Mouse (Mus musculus) intestine, embryonic 14.5 days (tissue): ENCODE results near the gene Tuba1b. TPM values are rescaled to one million over a fixed set of nuclear protein-coding genes. Genes with fewer than 3 reads are reported as not detected.
"Not testable (repeated sequence)": the region's sequence is repeated elsewhere in the genome, so short reads cannot be mapped to it uniquely, and the experiment has no call there.

Experiments
- ATAC-seq: fragments of 200-750 bp; cut with Nextera tagmentation; replicated peaks from 2 replicates; pipeline ENCODE4 v1.8.0; 2017; ENCODE audit warnings: low read depth, moderate number of reproducible peaks, moderate TSS enrichment, moderate library complexity; ENCODE audit not compliant: low FRiP score, low TSS enrichment
- DNase-seq: peaks from one replicate; pipeline ENCODE4 v3.0.0-alpha.2; 2018; ENCODE audit warnings: low spot score
- H3K27ac ChIP-seq: fragments of 300-500 bp; sonication (generic); 2 replicates; pipeline ENCODE4 v1.5.1; 2014; ENCODE audit warnings: low read depth, mild to moderate bottlenecking, control low read depth
- H3K27me3 ChIP-seq: fragments of 300-500 bp; sonication (generic); replicated peaks from 2 replicates; pipeline ENCODE4 v1.6.1; 2014; ENCODE audit warnings: low read length, control low read depth; ENCODE audit not compliant: control insufficient read depth, insufficient read depth
- H3K36me3 ChIP-seq: fragments of 300-500 bp; sonication (generic); 2 replicates; pipeline ENCODE4 v1.6.1; 2014; ENCODE audit warnings: low read length, control low read depth; ENCODE audit not compliant: control insufficient read depth, insufficient read depth
- H3K4me1 ChIP-seq: fragments of 300-500 bp; sonication (generic); replicated peaks from 2 replicates; pipeline ENCODE4 v1.6.1; 2014; ENCODE audit warnings: low read length, control low read depth, mixed read lengths; ENCODE audit not compliant: control insufficient read depth, insufficient read depth
- H3K4me2 ChIP-seq: fragments of 300-500 bp; sonication (generic); 2 replicates; pipeline ENCODE4 v1.6.1; 2014; ENCODE audit warnings: low read length
- H3K4me3 ChIP-seq: fragments of 300-500 bp; sonication (generic); 2 replicates; pipeline ENCODE4 v1.5.1; 2014; ENCODE audit warnings: low read depth, low read length, control low read depth, mixed read lengths
- H3K9ac ChIP-seq: fragments of 300-500 bp; sonication (generic); 2 replicates; pipeline ENCODE4 v1.6.1; 2014; ENCODE audit warnings: mild to moderate bottlenecking, low read length
- H3K9me3 ChIP-seq: fragments of 300-500 bp; sonication (generic); 2 replicates; pipeline ENCODE4 v1.6.1; 2016; ENCODE audit warnings: low read length, control low read depth; ENCODE audit not compliant: control insufficient read depth
- WGBS: fragments of 180-500 bp; shearing (Covaris S2); extraction: QIAGEN DNeasy Blood & Tissue Kit; methylation state at CpG from one replicate; pipeline ENCODE4 v1.1.7; 2014; 5-methylcytosine and 5-hydroxymethylcytosine counted together
- polyA plus RNA-seq: library from polyadenylated mRNA; unstranded; fragments of >200 nt; fragmentation: Nextera tagmentation; extraction: Ambion mirVana; gene quantifications from 2 replicates; pipeline ENCODE4 v1.2.1, GENCODE M21; 2014

Gene Tuba1b
- polyA plus RNA-seq, 1 experiment from 2014 or later = 1,667 TPM

DNA sequence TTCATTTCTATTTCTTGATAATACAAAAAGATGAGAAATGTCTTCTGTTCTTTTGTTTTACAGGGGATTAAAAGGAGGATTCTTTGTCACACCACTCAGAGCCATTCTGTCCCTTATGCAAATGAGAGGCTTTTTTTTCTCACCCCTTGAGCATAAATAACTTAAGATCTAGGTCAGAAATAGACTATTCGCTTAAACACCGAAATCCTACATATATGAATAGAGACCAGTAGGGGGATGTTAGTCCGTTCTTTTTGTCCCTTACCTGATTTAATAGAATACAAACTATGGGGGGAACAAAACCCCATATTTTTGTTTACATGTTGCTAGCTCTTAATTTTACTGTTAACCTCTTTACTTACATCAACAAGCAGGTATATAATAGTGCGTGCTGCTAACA, 21.6 kb upstream of the Tuba1b start:
- no peaks in the 10 kb centered on the region for H3K27me3 ChIP-seq
- ATAC-seq = no peak

DNA sequence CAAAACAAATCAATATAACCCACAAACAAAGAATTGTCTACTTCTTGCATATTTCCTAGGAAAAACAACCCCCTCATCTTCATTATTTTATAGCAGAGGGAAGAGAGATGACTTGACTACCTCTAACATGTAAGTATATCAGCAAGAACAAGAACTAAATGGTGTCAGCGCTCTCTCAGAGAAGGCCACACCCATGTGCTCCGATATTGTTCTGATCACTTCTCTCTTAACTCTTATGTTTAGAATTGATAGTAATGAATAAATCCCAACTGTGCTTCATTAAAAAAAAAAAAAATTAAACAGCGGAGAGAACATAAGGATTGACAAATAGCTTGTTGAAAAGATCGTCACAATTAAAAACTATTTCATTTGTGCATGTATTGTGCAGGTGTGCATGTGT, 21.0 kb upstream of the Tuba1b start:
- H3K9ac ChIP-seq = no peak overlapping the region; the same call in 1 of the 2 replicates
- DNase-seq = no peak
- ATAC-seq = no peak
- no peak overlapping the region for H3K4me3 ChIP-seq
- H3K36me3 ChIP-seq = no peaks in the 10 kb centered on the region
- H3K4me2 ChIP-seq = no peak overlapping the region
- no peaks in the 10 kb centered on the region for H3K27me3 ChIP-seq
- H3K4me1 ChIP-seq = peaks cover 13% of the 10 kb centered on the region; the same call in 1 of the 2 replicates
- H3K9me3 ChIP-seq = no peaks in the 10 kb centered on the region
- H3K27ac ChIP-seq = peak overlapping the region; percentile 98; the same call in 1 of the 2 replicates
- 84% methylated on average over 4 of the region's 4 CpGs for WGBS

More for the DNA sequence above, 21.6 kb upstream of the Tuba1b start:
- H3K4me1 ChIP-seq = peaks cover 13% of the 10 kb centered on the region; the same call in 1 of the 2 replicates
- no peaks in the 10 kb centered on the region for H3K9me3 ChIP-seq
- no peak for DNase-seq
- no peak overlapping the region for H3K4me3 ChIP-seq
- 91% methylated on average over 4 of the region's 4 CpGs for WGBS
- H3K36me3 ChIP-seq = no peaks in the 10 kb centered on the region
- no peak overlapping the region for H3K4me2 ChIP-seq
- no peak overlapping the region for H3K27ac ChIP-seq
- H3K9ac ChIP-seq = no peak overlapping the region

DNA sequence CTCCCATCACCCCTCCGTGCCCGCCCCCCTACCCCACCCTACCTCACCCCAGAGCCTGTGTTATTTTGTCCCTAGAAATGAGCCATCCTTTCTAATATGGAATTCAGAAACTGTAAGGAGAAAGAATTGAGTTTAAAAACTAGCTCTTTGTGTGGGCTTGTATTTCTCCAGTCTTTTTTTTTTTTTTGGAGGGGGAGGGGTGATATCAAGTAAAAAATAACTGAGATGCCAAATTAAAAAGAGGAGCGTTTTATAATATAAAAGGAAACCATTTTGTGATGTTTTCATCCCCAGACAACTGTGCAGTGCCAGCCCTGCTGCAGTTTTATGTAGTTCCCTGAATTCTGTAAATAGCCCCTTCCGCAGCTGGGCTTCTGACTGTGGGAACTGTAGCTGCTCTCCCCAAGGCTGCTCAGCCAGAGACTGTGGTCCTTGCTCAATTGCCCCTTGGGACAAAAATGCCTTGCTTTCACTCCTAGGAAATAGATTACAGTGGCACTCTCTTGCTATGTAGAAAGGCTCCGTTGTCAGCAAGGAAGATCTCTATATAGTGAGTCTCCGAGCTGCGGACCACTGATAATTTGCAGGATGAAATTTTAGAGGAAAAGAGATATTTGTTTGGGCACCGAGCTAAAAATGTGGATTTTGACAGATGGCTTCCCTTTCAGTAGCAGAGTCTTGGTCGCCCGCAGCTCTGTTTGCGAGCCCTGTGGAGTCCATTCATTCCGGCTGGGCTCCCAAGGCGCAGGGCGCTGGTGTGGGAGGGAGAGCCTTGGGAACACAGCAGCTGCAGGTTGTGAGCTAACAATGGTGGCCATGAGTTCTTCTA, 20.3 kb upstream of the Tuba1b start:
- H3K4me3 ChIP-seq = peak overlapping the region; percentile 10; the same call in 1 of the 2 replicates
- peaks cover 13% of the 10 kb centered on the region; the same call in 1 of the 2 replicates for H3K4me1 ChIP-seq
- no peak for DNase-seq

DNA sequence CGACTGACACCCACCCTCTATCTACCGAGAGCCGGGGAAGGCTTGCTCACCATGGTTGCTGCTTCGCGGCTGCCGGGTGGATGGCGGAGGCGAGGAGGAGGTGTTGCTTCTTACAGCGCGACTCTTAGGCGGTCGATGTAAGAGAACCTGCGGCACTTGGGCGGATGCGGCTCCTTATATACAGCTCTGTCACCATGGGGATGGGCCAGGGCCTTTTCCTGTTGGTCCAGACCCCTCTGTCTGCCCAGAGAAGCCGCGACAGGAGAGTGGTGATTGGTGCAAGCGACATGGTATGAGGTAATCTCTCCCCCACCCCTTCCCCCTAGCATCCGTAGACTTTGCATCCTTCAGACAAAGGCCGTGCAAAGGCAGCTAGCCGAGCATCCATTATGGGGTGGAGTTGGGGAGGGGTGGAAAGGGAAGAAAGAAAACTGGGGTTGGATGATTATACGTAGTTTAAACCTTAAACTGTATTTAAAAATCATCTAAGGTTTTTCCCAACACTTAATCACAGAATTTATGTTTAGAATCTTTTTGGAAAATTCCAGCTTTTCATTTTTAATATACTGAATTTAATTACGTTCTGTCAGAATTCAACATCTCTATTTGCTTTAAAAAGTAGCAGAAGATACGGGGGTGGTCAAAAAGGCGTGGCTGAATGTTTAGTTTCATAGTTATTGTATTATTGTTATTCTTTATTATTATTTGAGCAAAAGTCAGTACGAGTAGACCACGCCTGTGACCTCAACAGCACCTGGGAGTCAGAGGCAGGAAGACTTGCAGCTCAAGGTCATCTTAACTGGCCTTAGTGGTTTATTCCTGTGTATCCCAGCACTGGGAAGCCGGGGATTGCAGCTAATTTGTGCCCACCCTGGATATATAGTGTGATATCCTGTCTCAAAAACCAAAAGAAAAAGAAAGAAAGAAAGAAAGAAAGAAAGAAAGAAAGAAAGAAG, 19.3 kb upstream of the Tuba1b start, which contains the start of the genes Gm49450 and Tuba1a:
Gene Gm49450, minus strand, starts transcription at position 151 of the 956 bp plus-strand sequence.
Gene Tuba1a, minus strand, starts transcription at position 303 of the 956 bp plus-strand sequence.
- Histone ChIP-seq H3K27me3 (no peaks in the 10 kb centered on the region), H3K9me3 (no peaks in the 10 kb centered on the region), H3K4me3 (peak within 1 kb of the TSS; percentile 92), H3K36me3 (peaks cover 9% of the 10 kb centered on the region; the same call in 1 of the 2 replicates), H3K9ac (peak within 1 kb of the TSS; percentile 95), H3K4me1 (peaks cover 13% of the 10 kb centered on the region; the same call in 1 of the 2 replicates), H3K4me2 (peak within 1 kb of the TSS; percentile 70), H3K27ac (peak within 1 kb of the TSS; percentile 98)
- ATAC-seq (peak; percentile 96), DNase-seq (peak; percentile 97)
- 7% methylated on average over 28 of the region's 28 CpGs for WGBS

More for the DNA sequence above, 20.3 kb upstream of the Tuba1b start:
- WGBS = 34% methylated on average over 14 of the region's 14 CpGs
- H3K4me2 ChIP-seq = peak overlapping the region; percentile 70
- no peaks in the 10 kb centered on the region for H3K9me3 ChIP-seq
- H3K36me3 ChIP-seq = peaks cover 2% of the 10 kb centered on the region; the same call in 1 of the 2 replicates
- no peak for ATAC-seq
- peak overlapping the region; percentile 29 for H3K9ac ChIP-seq
- no peaks in the 10 kb centered on the region for H3K27me3 ChIP-seq
- H3K27ac ChIP-seq = peak overlapping the region; percentile 98

DNA sequence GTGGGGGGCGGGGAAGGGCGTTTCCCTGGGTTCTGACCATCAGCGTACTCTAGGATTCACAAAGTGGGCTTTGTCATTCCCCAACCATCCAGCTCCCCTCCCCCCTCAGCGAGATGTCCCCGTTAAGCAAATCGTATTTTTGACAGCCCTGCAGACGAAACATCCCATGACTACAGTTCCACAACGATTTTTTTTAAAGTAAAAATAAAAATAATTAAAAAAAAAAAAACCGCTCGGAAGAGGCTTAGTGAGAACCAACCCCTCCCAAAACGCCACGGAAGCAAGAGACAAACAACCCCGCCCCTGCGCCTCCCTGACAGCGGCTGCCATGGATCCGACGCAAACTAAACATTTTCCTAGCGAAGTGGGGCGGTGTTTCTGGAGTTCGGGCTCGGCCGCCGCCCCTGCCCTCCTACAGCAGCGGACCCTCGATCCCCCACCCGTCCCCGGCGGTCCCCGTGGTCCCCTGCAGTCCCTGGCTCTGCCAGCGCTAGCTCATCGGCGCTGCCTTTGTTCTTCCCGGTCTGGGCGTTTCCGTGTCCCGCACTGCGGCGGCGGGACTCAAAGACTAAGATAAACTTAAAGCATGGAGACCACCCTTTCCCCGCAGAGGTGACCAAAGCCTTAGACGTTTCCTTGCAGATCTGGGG, 18.5 kb upstream of the Tuba1b start:
- no peaks in the 10 kb centered on the region for H3K27me3 ChIP-seq
- no peak for DNase-seq
- H3K9ac ChIP-seq = peak overlapping the region; percentile 95
- H3K9me3 ChIP-seq = no peaks in the 10 kb centered on the region
- peak; percentile 80 for ATAC-seq
- H3K4me3 ChIP-seq = peak overlapping the region; percentile 92
- H3K36me3 ChIP-seq = peaks cover 9% of the 10 kb centered on the region; the same call in 1 of the 2 replicates
- H3K27ac ChIP-seq = peak overlapping the region; percentile 98
- under 1% methylated on average over 41 of the region's 41 CpGs for WGBS
- H3K4me2 ChIP-seq = peak overlapping the region; percentile 70
- peaks cover 13% of the 10 kb centered on the region; the same call in 1 of the 2 replicates for H3K4me1 ChIP-seq

DNA sequence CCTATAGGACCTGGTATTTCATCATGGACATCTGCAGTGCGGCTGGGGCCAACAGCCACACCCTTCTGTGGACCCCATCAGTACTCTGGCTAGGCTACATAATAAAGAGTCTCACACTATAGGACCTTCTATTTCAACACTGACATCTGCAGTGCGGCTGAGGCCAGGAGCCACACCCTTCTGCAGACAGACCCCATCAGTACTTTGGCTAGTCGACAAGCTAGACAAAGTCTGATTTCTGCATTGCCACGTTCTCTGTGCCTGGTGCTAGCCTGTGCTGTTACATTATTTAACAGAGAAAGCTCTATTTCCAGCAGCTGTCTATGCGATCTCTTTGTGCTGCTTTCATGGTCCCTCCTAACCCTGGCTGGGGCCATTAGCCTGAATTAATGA, 17.7 kb upstream of the Tuba1b start:
- Histone ChIP-seq H3K4me3 (peak overlapping the region; percentile 92), H3K9me3 (no peaks in the 10 kb centered on the region), H3K9ac (peak overlapping the region; percentile 95), H3K4me1 (peaks cover 13% of the 10 kb centered on the region; the same call in 1 of the 2 replicates), H3K27me3 (no peaks in the 10 kb centered on the region), H3K27ac (peak overlapping the region; percentile 98; the same call in 1 of the 2 replicates), H3K36me3 (peaks cover 9% of the 10 kb centered on the region; the same call in 1 of the 2 replicates), H3K4me2 (peak overlapping the region; percentile 70)
- no peak for DNase-seq
- no peak for ATAC-seq
- 21% methylated on average over 5 of the region's 5 CpGs for WGBS

DNA sequence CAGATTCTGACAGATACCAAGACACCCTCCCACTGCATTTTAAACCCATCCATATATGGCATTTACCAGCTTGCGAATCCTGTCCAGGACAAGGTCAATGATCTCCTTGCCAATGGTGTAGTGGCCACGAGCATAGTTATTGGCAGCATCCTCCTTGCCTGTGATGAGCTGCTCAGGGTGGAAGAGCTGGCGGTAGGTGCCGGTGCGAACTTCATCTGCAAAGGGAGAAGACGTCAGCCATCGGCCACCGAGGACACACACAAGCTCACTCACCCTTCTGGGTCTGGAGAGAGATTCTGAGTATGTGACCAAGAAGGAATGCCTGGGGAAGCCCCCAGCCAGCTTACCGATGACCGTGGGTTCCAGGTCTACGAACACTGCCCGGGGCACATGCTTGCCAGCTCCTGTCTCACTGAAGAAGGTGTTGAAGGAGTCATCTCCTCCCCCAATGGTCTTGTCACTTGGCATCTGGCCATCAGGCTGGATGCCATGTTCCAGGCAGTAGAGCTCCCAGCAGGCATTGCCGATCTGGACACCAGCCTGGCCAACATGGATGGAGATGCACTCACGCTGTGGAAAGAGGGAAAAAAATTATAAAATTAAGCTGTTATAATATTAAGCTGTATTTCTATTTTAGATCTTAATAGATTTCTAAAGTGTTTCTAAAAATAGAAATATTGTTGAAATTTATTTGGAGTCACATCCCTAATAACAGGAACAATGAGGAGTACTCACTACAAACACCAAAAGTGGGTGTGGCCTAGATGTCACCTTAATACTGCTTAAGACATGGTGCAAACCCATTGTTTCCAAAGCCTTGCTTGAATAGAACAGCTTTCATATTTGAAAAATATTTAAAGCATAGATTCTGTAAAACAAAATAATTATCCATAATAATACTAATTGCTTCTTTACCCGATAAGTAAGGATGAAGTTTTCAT, 17.0 kb upstream of the Tuba1b start:
- peak overlapping the region; percentile 95 for H3K9ac ChIP-seq
- H3K4me2 ChIP-seq = peak overlapping the region; percentile 70
- not testable (repeated sequence) for ATAC-seq, H3K27me3 ChIP-seq, H3K9me3 ChIP-seq, H3K36me3 ChIP-seq, DNase-seq
- H3K4me1 ChIP-seq = peaks cover 13% of the 10 kb centered on the region; the same call in 1 of the 2 replicates
- WGBS = 93% methylated on average over 10 of the region's 15 CpGs
- peak overlapping the region; percentile 98; the same call in 1 of the 2 replicates for H3K27ac ChIP-seq
- peak overlapping the region; percentile 92 for H3K4me3 ChIP-seq
